Mouse (Mus musculus) kidney, embryonic 16.5 days (tissue): Measurements from ENCODE around the gene Stat6. TPM values are rescaled to one million over a fixed set of nuclear protein-coding genes. Genes with fewer than 3 reads are reported as not detected.
"Not testable (repeated sequence)": the region's sequence is repeated elsewhere in the genome, so short reads cannot be mapped to it uniquely, and the experiment has no call there.

ENCODE experiments used
- ATAC-seq: fragments of 200-750 bp; cut with Nextera tagmentation; 2 replicates; pipeline ENCODE4 v1.8.0; 2017; ENCODE audit warnings: moderate TSS enrichment; ENCODE audit not compliant: low FRiP score, low TSS enrichment
- H3K27ac ChIP-seq: fragments of 300-500 bp; sonication (generic); 2 replicates; pipeline ENCODE4 v1.5.1; 2014; ENCODE audit warnings: low read length
- H3K27me3 ChIP-seq: fragments of 300-500 bp; sonication (generic); 2 replicates; pipeline ENCODE4 v1.6.1; 2014; ENCODE audit warnings: low read length, control low read depth, mixed read lengths; ENCODE audit not compliant: insufficient read depth
- H3K36me3 ChIP-seq: fragments of 300-500 bp; sonication (generic); 2 replicates; pipeline ENCODE4 v1.6.1; 2014; ENCODE audit warnings: low read length, control low read depth, mixed read lengths; ENCODE audit not compliant: insufficient read depth
- H3K4me1 ChIP-seq: fragments of 300-500 bp; sonication (generic); 2 replicates; pipeline ENCODE4 v1.6.1; 2014; ENCODE audit warnings: low read length, control low read depth, mixed read lengths; ENCODE audit not compliant: insufficient read depth
- H3K4me2 ChIP-seq: fragments of 300-500 bp; sonication (generic); replicated peaks from 2 replicates; pipeline ENCODE4 v1.6.1; 2014; ENCODE audit warnings: low read depth, low read length
- H3K4me3 ChIP-seq: fragments of 300-500 bp; sonication (generic); 2 replicates; pipeline ENCODE4 v1.5.1; 2014; ENCODE audit warnings: mild to moderate bottlenecking, low read length
- H3K9ac ChIP-seq: fragments of 300-500 bp; sonication (generic); replicated peaks from 2 replicates; pipeline ENCODE4 v1.6.1; 2014; ENCODE audit warnings: low read length
- H3K9me3 ChIP-seq: fragments of 300-500 bp; sonication (generic); 2 replicates; pipeline ENCODE4 v1.6.1; 2016; ENCODE audit warnings: low read length, control low read depth
- WGBS: fragments of 180-500 bp; shearing (Covaris S2); extraction: QIAGEN DNeasy Blood & Tissue Kit; methylation state at CpG from one replicate; pipeline ENCODE4 v1.1.7; 2014; 5-methylcytosine and 5-hydroxymethylcytosine counted together
- polyA plus RNA-seq: library from polyadenylated mRNA; unstranded; fragments of >200 nt; fragmentation: Nextera tagmentation; extraction: Ambion mirVana; gene quantifications from 2 replicates; pipeline ENCODE4 v1.2.1, GENCODE M21; 2015

Gene Stat6
- polyA plus RNA-seq, 1 experiment from 2014 or later = 37.4 TPM

GRCm38 (mm10) chr10:127641861-127642771 lies 670 bp upstream of the Stat6 start:
- peak overlapping the region; percentile 56 for H3K4me3 ChIP-seq
- peak overlapping the region; percentile 70 for H3K4me2 ChIP-seq
- no peaks in the 10 kb centered on the region for H3K36me3 ChIP-seq
- peak overlapping the region; percentile 85 for H3K9ac ChIP-seq
- peak overlapping the region; percentile 96 for H3K27ac ChIP-seq
- ATAC-seq = peak; percentile 81
- H3K4me1 ChIP-seq = peaks cover 27% of the 10 kb centered on the region
- WGBS = 5% methylated on average over 19 of the region's 19 CpGs
- no peaks in the 10 kb centered on the region for H3K9me3 ChIP-seq
- H3K27me3 ChIP-seq = no peaks in the 10 kb centered on the region

- peaks cover 27% of the 10 kb centered on the region for H3K4me1 ChIP-seq
- peak overlapping the region; percentile 85 for H3K9ac ChIP-seq
- ATAC-seq = peak; percentile 67
- H3K27ac ChIP-seq = peak overlapping the region; percentile 96
- no peaks in the 10 kb centered on the region for H3K9me3 ChIP-seq
- peaks cover 4% of the 10 kb centered on the region; the same call in 1 of the 2 replicates for H3K36me3 ChIP-seq
- no peaks in the 10 kb centered on the region for H3K27me3 ChIP-seq
- peak overlapping the region; percentile 56 for H3K4me3 ChIP-seq
- peak overlapping the region; percentile 70 for H3K4me2 ChIP-seq
- WGBS = under 1% methylated on average over 25 of the region's 25 CpGs
Measured at GRCm38 (mm10) chr10:127643553-127644238, 910 bp downstream of the Stat6 start.

GRCm38 (mm10) chr10:127645791-127646190 lies 3.0 kb downstream of the Stat6 start:
- peaks cover 27% of the 10 kb centered on the region for H3K4me1 ChIP-seq
- no peak overlapping the region for H3K9ac ChIP-seq
- H3K36me3 ChIP-seq = peaks cover 9% of the 10 kb centered on the region; the same call in 1 of the 2 replicates
- no peak for ATAC-seq
- H3K27me3 ChIP-seq = no peaks in the 10 kb centered on the region
- H3K27ac ChIP-seq = no peak overlapping the region
- H3K9me3 ChIP-seq = no peaks in the 10 kb centered on the region
- 70% methylated on average over 2 of the region's 2 CpGs for WGBS
- H3K4me2 ChIP-seq = no peak overlapping the region
- no peak overlapping the region for H3K4me3 ChIP-seq

GRCm38 (mm10) chr10:127652906-127653638 lies 10.3 kb downstream of the Stat6 start:
- peaks cover 13% of the 10 kb centered on the region for H3K4me1 ChIP-seq
- 41% methylated on average over 21 of the region's 21 CpGs for WGBS
- peak overlapping the region; percentile 42 for H3K4me2 ChIP-seq
- H3K9me3 ChIP-seq = no peaks in the 10 kb centered on the region
- peak overlapping the region; percentile 29 for H3K4me3 ChIP-seq
- H3K9ac ChIP-seq = peak overlapping the region; percentile 55
- H3K27ac ChIP-seq = peak overlapping the region; percentile 68
- ATAC-seq = peak; percentile 57
- no peaks in the 10 kb centered on the region for H3K27me3 ChIP-seq
- H3K36me3 ChIP-seq = peaks cover 29% of the 10 kb centered on the region

- no peaks in the 10 kb centered on the region for H3K9me3 ChIP-seq
- 48% methylated on average over 16 of the region's 16 CpGs for WGBS
- peaks cover 32% of the 10 kb centered on the region for H3K36me3 ChIP-seq
Measured at GRCm38 (mm10) chr10:127654970-127655579, 12.3 kb downstream of the Stat6 start.

GRCm38 (mm10) chr10:127657617-127658016 lies 14.8 kb downstream of the Stat6 start:
- H3K36me3 ChIP-seq = peaks cover 24% of the 10 kb centered on the region
- not testable (repeated sequence) for H3K9me3 ChIP-seq
- WGBS = 61% methylated on average over 6 of the region's 6 CpGs

More at GRCm38 (mm10) chr10:127654970-127655579, 12.3 kb downstream of the Stat6 start:
- peaks cover 29% of the 10 kb centered on the region for H3K4me1 ChIP-seq
- no peak for ATAC-seq
- no peak overlapping the region for H3K27ac ChIP-seq
- H3K9ac ChIP-seq = no peak overlapping the region
- H3K4me3 ChIP-seq = no peak overlapping the region
- H3K4me2 ChIP-seq = no peak overlapping the region
- no peaks in the 10 kb centered on the region for H3K27me3 ChIP-seq

GRCm38 (mm10) chr10:127658076-127658475 lies 15.3 kb downstream of the Stat6 start:
- Histone ChIP-seq H3K4me2 (peak overlapping the region; percentile 27), H3K27ac (peak overlapping the region; percentile 13; the same call in 1 of the 2 replicates), H3K9ac (peak overlapping the region; percentile 23; the same call in 1 of the 2 replicates), H3K9me3 (no peaks in the 10 kb centered on the region), H3K4me1 (peaks cover 50% of the 10 kb centered on the region), H3K4me3 (peak overlapping the region; percentile 10; the same call in 1 of the 2 replicates), H3K36me3 (peaks cover 21% of the 10 kb centered on the region), H3K27me3 (no peaks in the 10 kb centered on the region)
- whole genome bisulfite sequencing = 11% methylated on average over 6 of the region's 6 CpGs
- no peak for ATAC-seq

More at GRCm38 (mm10) chr10:127657617-127658016, 14.8 kb downstream of the Stat6 start:
- not testable (repeated sequence) for ATAC-seq, H3K27me3 ChIP-seq, H3K4me2 ChIP-seq, H3K27ac ChIP-seq, H3K4me3 ChIP-seq, H3K9ac ChIP-seq
- peaks cover 50% of the 10 kb centered on the region for H3K4me1 ChIP-seq

GRCm38 (mm10) chr10:127659551-127659950 lies 16.8 kb downstream of the Stat6 start:
- no peak overlapping the region for H3K4me3 ChIP-seq
- H3K9ac ChIP-seq = no peak overlapping the region
- no peak for ATAC-seq
- H3K27me3 ChIP-seq = no peaks in the 10 kb centered on the region
- H3K4me1 ChIP-seq = peaks cover 59% of the 10 kb centered on the region
- no peak overlapping the region for H3K4me2 ChIP-seq
- 67% methylated on average over 1 of the region's 1 CpGs for WGBS
- H3K36me3 ChIP-seq = peaks cover 17% of the 10 kb centered on the region
- no peak overlapping the region for H3K27ac ChIP-seq
- H3K9me3 ChIP-seq = no peaks in the 10 kb centered on the region
